Comparison of ENCODE assay signal across 9 mouse cellular contexts in genomic region chr13:24027191-24028170, GRCm38 (mm10). TPM values are rescaled to one million over a fixed set of nuclear protein-coding genes. Genes with fewer than 3 reads are reported as not detected.
DNase-seq lines count a peak whose midpoint lies in the region; ATAC-seq and TF ChIP-seq lines count a peak whose summit lies in the region.
"Had no signal": no experiment of that assay in that cellular context is flagged by ENCODE, and none has a peak within 500 bp of the region (broad histone marks: within the 10 kb centered on the region; RNA-seq: fewer than 3 reads in every experiment).

No protein-coding gene starts in this region.

- TF ChIP-seq EP300 in MEL (IDR thresholded peaks at IDR 0.05; ENCODE audit: low read depth in 1 of 2, low read length in 2 of 2): no peak

- H3K79me2 ChIP-seq in MEL (ENCODE audit: control insufficient read depth, insufficient read depth, low read length, poor library complexity): no peaks in the 10 kb centered on the region

- no peak for TF ChIP-seq CTCF in kidney, adult 2 months (conservative IDR thresholded peaks at IDR 0.05; ENCODE audit: insufficient read depth, insufficient read length, low read depth, low read length)
- peak in 1 of 3 experiments; percentile 57; a peak in 2 of 6 replicates for TF ChIP-seq CTCF in MEL (IDR thresholded peaks at IDR 0.05 in 2 of 3, conservative IDR thresholded peaks at IDR 0.05 in 1 of 3; ENCODE audit: control insufficient read depth in 1 of 3, insufficient read depth in 1 of 3, low read depth in 2 of 3, low read length in 3 of 3, poor library complexity in 1 of 3, severe bottlenecking in 1 of 3)
- TF ChIP-seq CTCF in forebrain, postnatal 0 days (IDR thresholded peaks at IDR 0.05; ENCODE audit: low read depth): peak; percentile 74

- DNase-seq in kidney, adult 2 months: peak; percentile 7
- no peak for DNase-seq in kidney, postnatal 36 days
- DNase-seq in A20 (ENCODE audit: low read depth, low spot score): peak; percentile 23
- peak; percentile 21 for DNase-seq in MEL (ENCODE audit: low read depth, low spot score)
- peak; percentile 63 for DNase-seq in forebrain, postnatal 0 days
- DNase-seq in spleen, adult 12 weeks (ENCODE audit: low spot score): no peak
- DNase-seq in cerebellum, postnatal 36 days: no peak
- DNase-seq: adrenal gland, adult 8-10 months had no signal

- no peak for TF ChIP-seq POLR2A in kidney, adult 2 months (IDR thresholded peaks at IDR 0.05; ENCODE audit: low read depth, low read length)
- TF ChIP-seq POLR2A in MEL (IDR thresholded peaks at IDR 0.05; ENCODE audit: control insufficient read depth in 1 of 2, insufficient read depth in 1 of 2, low read depth in 1 of 2, low read length in 2 of 2, poor library complexity in 1 of 2): no peak

- H3K4me2 ChIP-seq in forebrain, postnatal 0 days (ENCODE audit: low read depth): no peak overlapping the region

- no peak overlapping the region for H3K9ac ChIP-seq in MEL (ENCODE audit: control insufficient read depth, low read depth, low read length, poor library complexity, severe bottlenecking)
- H3K9ac ChIP-seq in forebrain, postnatal 0 days: no peak overlapping the region

- peak; percentile 69 for TF ChIP-seq RAD21 in MEL (IDR thresholded peaks at IDR 0.05; ENCODE audit: low read depth, low read length)

- H3K36me3 ChIP-seq in kidney, adult 2 months (ENCODE audit: control insufficient read depth, insufficient read depth, low read length): no peaks in the 10 kb centered on the region
- no peaks in the 10 kb centered on the region for H3K36me3 ChIP-seq in MEL (ENCODE audit: control insufficient read depth in 1 of 2, insufficient read depth in 2 of 2, low read length in 2 of 2)
- H3K36me3 ChIP-seq in forebrain, postnatal 0 days (ENCODE audit: insufficient read depth): peaks cover 3% of the 10 kb centered on the region; the same call in 1 of the 2 replicates

- peak; percentile 85 for ATAC-seq in forebrain, postnatal 0 days

- H3K9me3 ChIP-seq in MEL (replicated peaks; ENCODE audit: insufficient read depth, low read length): no peaks in the 10 kb centered on the region
- H3K9me3 ChIP-seq in forebrain, postnatal 0 days (ENCODE audit: low read length): no peaks in the 10 kb centered on the region

- H3K27me3 ChIP-seq in kidney, adult 2 months (replicated peaks; ENCODE audit: control insufficient read depth, insufficient read depth, low read length): no peaks in the 10 kb centered on the region
- no peaks in the 10 kb centered on the region for H3K27me3 ChIP-seq in MEL (ENCODE audit: control insufficient read depth in 1 of 2, insufficient read depth in 2 of 2, low read length in 2 of 2)
- H3K27me3 ChIP-seq in forebrain, postnatal 0 days (ENCODE audit: insufficient read depth, low read length): no peaks in the 10 kb centered on the region

- H3K4me3 ChIP-seq in kidney, adult 2 months (ENCODE audit: insufficient read depth, low read depth, low read length): no peak overlapping the region
- no peak overlapping the region for H3K4me3 ChIP-seq in MEL (ENCODE audit: control insufficient read depth in 1 of 2, insufficient read depth in 1 of 2, low read depth in 2 of 2, low read length in 2 of 2)
- no peak overlapping the region for H3K4me3 ChIP-seq in forebrain, postnatal 0 days (ENCODE audit: low read depth, low read length)

- no peaks in the 10 kb centered on the region for H3K4me1 ChIP-seq in kidney, adult 2 months (ENCODE audit: control insufficient read depth, insufficient read depth, low read length)
- no peaks in the 10 kb centered on the region for H3K4me1 ChIP-seq in MEL (ENCODE audit: control insufficient read depth in 1 of 2, insufficient read depth in 2 of 2, low read length in 2 of 2)
- H3K4me1 ChIP-seq in forebrain, postnatal 0 days (ENCODE audit: insufficient read depth): no peaks in the 10 kb centered on the region

- no peak overlapping the region for H3K27ac ChIP-seq in kidney, adult 2 months (ENCODE audit: insufficient read depth, low read depth, low read length)
- H3K27ac ChIP-seq in MEL (ENCODE audit: control insufficient read depth, low read depth, low read length): no peak overlapping the region
- H3K27ac ChIP-seq in forebrain, postnatal 0 days (ENCODE audit: low read depth, low read length): no peak overlapping the region

- 66% methylated on average over 5 of the region's 5 CpGs for WGBS in kidney, adult 2 months
- 59% methylated on average over 5 of the region's 5 CpGs for WGBS in forebrain, postnatal 0 days

TF ChIP-seq in MEL, 35 proteins besides CTCF, POLR2A, EP300 and RAD21:
- TF ChIP-seq ZC3H11A (IDR thresholded peaks at IDR 0.05; ENCODE audit: low read depth, low read length) (peak; percentile 50), POLR2AphosphoS5 (IDR thresholded peaks at IDR 0.05; ENCODE audit: borderline replicate concordance, low read depth, low read length) (no peak), SMC3 (IDR thresholded peaks at IDR 0.05; ENCODE audit: low read depth, low read length) (peak; percentile 70)

RNA-seq across cellular contexts. Expression of gene Scgn, which starts 36.5 kb away (rescaled TPM):
- polyA plus RNA-seq in kidney, adult 2 months (2012; rRNA removed): not detected in 2 replicates
- not detected in 2 replicates for total RNA-seq in MEL (2012; rRNA removed)
- polyA plus RNA-seq in MEL (2012; ENCODE audit: insufficient read depth in 1 of 2, insufficient read length in 2 of 2, low read depth in 1 of 2, low replicate concordance in 2 of 2, missing spikeins in 1 of 2): not detected
- 1.4 and 3.7 TPM in 2 replicates for total RNA-seq in forebrain, postnatal 0 days (2014; rRNA removed)
- 2.7 and 3.8 TPM in 2 replicates for polyA plus RNA-seq in forebrain, postnatal 0 days (2015; fragmentation: Nextera tagmentation; extraction: Ambion mirVana)
- total RNA-seq: heart, postnatal 10 days had no signal

Comparison
In these comparisons a context has a peak if more than half of its experiments do, and no peak if none do; other contexts are left out.
1. DNase-seq: peak in kidney, adult 2 months (single experiment), A20 (single experiment), MEL (single experiment) and forebrain, postnatal 0 days (single experiment); none in kidney, postnatal 36 days (0 of 2), spleen, adult 12 weeks (single experiment) and cerebellum, postnatal 36 days (0 of 2).